Mouse (Mus musculus) MEL (cell line): ENCODE measurements around the gene Rrp8. TPM values are rescaled to one million over a fixed set of nuclear protein-coding genes. Genes with fewer than 3 reads are reported as not detected.
"Not testable (repeated sequence)": the region's sequence is repeated elsewhere in the genome, so short reads cannot be mapped to it uniquely, and the experiment has no call there.

Experiments
- DNase-seq: peaks from one replicate; pipeline ENCODE4 v3.0.0; 2011; ENCODE audit warnings: low read depth, low spot score
- H3K27ac ChIP-seq: 2 replicates; pipeline ENCODE4 v1.5.1; 2012; ENCODE audit warnings: low read depth, mild to moderate bottlenecking, control low read depth, low read length, moderate library complexity; ENCODE audit not compliant: control insufficient read depth
- H3K27me3 ChIP-seq, 2 experiments: fragments of 150-350 bp in 1 of 2; sonication (generic) in 1 of 2; 2 replicates each; pipeline ENCODE4 v1.6.1; 2012; ENCODE audit warnings: low read length in 2 of 2, mild to moderate bottlenecking in 2 of 2, improper control_type of control experiment in 1 of 2, moderate library complexity in 1 of 2; ENCODE audit not compliant: insufficient read depth in 2 of 2, control insufficient read depth in 1 of 2
- H3K36me3 ChIP-seq, 2 experiments: 2 replicates each; pipeline ENCODE4 v1.6.1; 2012 to 2014; ENCODE audit warnings: low read length in 2 of 2, improper control_type of control experiment in 1 of 2, inconsistent platforms in 1 of 2, mild to moderate bottlenecking in 1 of 2; ENCODE audit not compliant: insufficient read depth in 2 of 2, control insufficient read depth in 1 of 2
- H3K4me1 ChIP-seq, 2 experiments: fragments of 150-350 bp in 1 of 2; sonication (generic) in 1 of 2; 2 replicates each; pipeline ENCODE4 v1.6.1; 2012; ENCODE audit warnings: low read length in 2 of 2, improper control_type of control experiment in 1 of 2, mild to moderate bottlenecking in 1 of 2; ENCODE audit not compliant: insufficient read depth in 2 of 2, control insufficient read depth in 1 of 2
- H3K4me3 ChIP-seq, 2 experiments: fragments of 150-350 bp in 1 of 2; sonication (generic) in 1 of 2; 2 replicates each; pipeline ENCODE4 v1.5.1; 2012; ENCODE audit warnings: low read depth in 2 of 2, low read length in 2 of 2, mild to moderate bottlenecking in 2 of 2, moderate library complexity in 2 of 2, control low read depth in 1 of 2, improper control_type of control experiment in 1 of 2; ENCODE audit not compliant: control insufficient read depth in 1 of 2, insufficient read depth in 1 of 2
- H3K79me2 ChIP-seq: 2 replicates; pipeline ENCODE4 v1.6.1; 2012; ENCODE audit warnings: mild to moderate bottlenecking, low read length, moderate library complexity; ENCODE audit not compliant: control insufficient read depth, poor library complexity, insufficient read depth
- H3K9ac ChIP-seq: 2 replicates; pipeline ENCODE4 v1.6.1; 2012; ENCODE audit warnings: low read depth, mild to moderate bottlenecking, control low read depth, low read length, moderate library complexity; ENCODE audit not compliant: control insufficient read depth, poor library complexity, severe bottlenecking
- H3K9me3 ChIP-seq: fragments of 150-350 bp; sonication (generic); replicated peaks from 2 replicates; pipeline ENCODE4 v1.6.1; 2012; ENCODE audit warnings: mild to moderate bottlenecking, low read length, improper control_type of control experiment, moderate library complexity; ENCODE audit not compliant: insufficient read depth
- E2F4 ChIP-seq: IDR thresholded peaks from 2 replicates; pipeline ENCODE4 v1.6.1; 2011; ENCODE audit warnings: low read depth, low read length, improper control_type of control experiment, borderline replicate concordance
- ELF1 ChIP-seq: IDR thresholded peaks from 2 replicates; pipeline ENCODE4 v1.6.1; 2014; ENCODE audit warnings: low read depth, mild to moderate bottlenecking, inconsistent platforms, low read length, improper control_type of control experiment, moderate library complexity
- ETS1 ChIP-seq: IDR thresholded peaks from 2 replicates; pipeline ENCODE4 v1.6.1; 2012; ENCODE audit warnings: low read depth, mild to moderate bottlenecking, inconsistent platforms, low read length, improper control_type of control experiment, moderate library complexity
- MAX ChIP-seq: IDR thresholded peaks from 2 replicates; pipeline ENCODE4 v1.6.1; 2011; ENCODE audit warnings: low read length, improper control_type of control experiment
- MAZ ChIP-seq: IDR thresholded peaks from 2 replicates; pipeline ENCODE4 v1.6.1; 2012; ENCODE audit warnings: low read depth, mild to moderate bottlenecking, inconsistent platforms, low read length, improper control_type of control experiment
- MYC ChIP-seq: IDR thresholded peaks from 2 replicates; pipeline ENCODE4 v1.6.1; 2011; ENCODE audit warnings: low read depth, mild to moderate bottlenecking, low read length, improper control_type of control experiment, moderate library complexity
- NELFE ChIP-seq: IDR thresholded peaks from 2 replicates; pipeline ENCODE4 v1.6.1; 2011; ENCODE audit warnings: low read depth, low read length, improper control_type of control experiment
- NRF1 ChIP-seq: IDR thresholded peaks from 2 replicates; pipeline ENCODE4 v1.6.1; 2014; ENCODE audit warnings: low read depth, mild to moderate bottlenecking, inconsistent platforms, low read length, improper control_type of control experiment, moderate library complexity; ENCODE audit not compliant: poor library complexity, insufficient read depth, severe bottlenecking
- USF1 ChIP-seq: IDR thresholded peaks from 2 replicates; pipeline ENCODE4 v1.6.1; 2014; ENCODE audit warnings: low read depth, mild to moderate bottlenecking, inconsistent platforms, low read length, improper control_type of control experiment, moderate library complexity
- ZMIZ1 ChIP-seq: IDR thresholded peaks from 2 replicates; pipeline ENCODE4 v1.6.1; 2012; ENCODE audit warnings: low read depth, mild to moderate bottlenecking, inconsistent platforms, low read length, improper control_type of control experiment, moderate library complexity
- polyA plus RNA-seq, 2 experiments: library from polyadenylated mRNA; stranded (reverse) in 1 of 2; unstranded in 1 of 2; fragments of >175 nt in 1 of 2; fragments of >200 nt in 1 of 2; gene quantifications; 2 replicates each; pipeline versions ENCODE4 v1.2.1 to v1.2.4; 2012; ENCODE audit warnings: low replicate concordance in 2 of 2, low read depth in 1 of 2; ENCODE audit not compliant: insufficient read length in 2 of 2, insufficient read depth in 1 of 2, missing spikeins in 1 of 2
- total RNA-seq: library from RNA; depleted of rRNA; stranded (reverse); fragments of 300-350 nt; gene quantifications from 2 replicates; pipeline ENCODE4 v1.2.3, GENCODE M21; 2012

Rrp8 gene
- total and polyA plus RNA-seq, 3 experiments, result 54.2 to 66.9 TPM; not detected in 1

GRCm38 (mm10) chr7:105743926-105744590, 6.9 kb upstream of the Rrp8 start, which contains the start of gene Taf10 (continued):
- TF ChIP-seq NRF1 (peak; percentile 51; the same call in 1 of the 2 replicates), ETS1 (0 out of 2 replicates have a peak, but pooled peaks have one; percentile 33), MAX (peak; percentile 77), NELFE (peak; percentile 84), MYC (peak; percentile 74; the same call in 1 of the 2 replicates), E2F4 (no peak), USF1 (peak; percentile 41), ELF1 (peak; percentile 95), MAZ (peak; percentile 75; the same call in 1 of the 2 replicates)

- DNase-seq, result peak; percentile 29
- peaks cover 14% of the 10 kb centered on the region for H3K79me2 ChIP-seq
- H3K4me1 ChIP-seq, result peaks cover 9 to 19% of the 10 kb centered on the region in 2 experiments
- not testable (repeated sequence) for H3K9me3 ChIP-seq, H3K27me3 ChIP-seq
- H3K27ac ChIP-seq, result peak overlapping the region; percentile 59
- H3K4me3 ChIP-seq, result peak overlapping the region; percentile 90 to 92
- H3K9ac ChIP-seq, result peak overlapping the region; percentile 97
- H3K36me3 ChIP-seq, result peaks cover 4 to 20% of the 10 kb centered on the region in 2 experiments; a peak in 3 of 4 replicates
Measured at GRCm38 (mm10) chr7:105743246-105743925, 6.2 kb upstream of the Rrp8 start.

- TF ChIP-seq ZMIZ1, result peak; percentile 50; the same call in 1 of the 2 replicates
- Histone ChIP-seq H3K36me3 (peaks cover 4 to 24% of the 10 kb centered on the region in 2 experiments; a peak in 3 of 4 replicates), H3K9ac (peak overlapping the region; percentile 97), H3K79me2 (peaks cover 15% of the 10 kb centered on the region), H3K4me1 (peaks cover 11 to 19% of the 10 kb centered on the region in 2 experiments), H3K4me3 (peak overlapping the region in 1 of 2 experiments; percentile 92; a peak in 1 of 4 replicates)
- not testable (repeated sequence) for DNase-seq, H3K27ac ChIP-seq, H3K27me3 ChIP-seq, H3K9me3 ChIP-seq
Measured at GRCm38 (mm10) chr7:105742539-105743215, 5.5 kb upstream of the Rrp8 start.
